ENCODE assay signal across 9 mouse cellular contexts in genomic region chr9:68689351-68689750, GRCm38 (mm10). TPM values are rescaled to one million over a fixed set of nuclear protein-coding genes. Genes with fewer than 3 reads are reported as not detected.
DNase-seq lines count a peak whose midpoint lies in the region; ATAC-seq and TF ChIP-seq lines count a peak whose summit lies in the region.
"Had no signal": no experiment of that assay in that cellular context is flagged by ENCODE, and none has a peak within 500 bp of the region (broad histone marks: within the 10 kb centered on the region; RNA-seq: fewer than 3 reads in every experiment).

No protein-coding gene starts in this region.

- no peaks in the 10 kb centered on the region; the same call in 1 of the 2 replicates for H3K79me2 ChIP-seq in heart, adult 2 months (replicated peaks; ENCODE audit: control insufficient read depth, insufficient read depth, low read length)

- intact Hi-C loops in heart, adult 2 months (cut with DNase I), result no loop called here
- intact Hi-C loops in heart, postnatal 25 days (cut with DNase I), result no loop called here

- no peak overlapping the region for H3K4me3 ChIP-seq in heart, adult 2 months
- H3K4me3 ChIP-seq in midbrain, embryonic 13.5 days (replicated peaks), result no peak overlapping the region
- H3K4me3 ChIP-seq: limb, embryonic 13.5 days had no signal

- no peaks in the 10 kb centered on the region for H3K9me3 ChIP-seq in midbrain, embryonic 13.5 days
- H3K9me3 ChIP-seq: limb, embryonic 13.5 days had no signal

- no peak overlapping the region for H3K9ac ChIP-seq in heart, adult 2 months (ENCODE audit: low read depth, low read length)
- no peak overlapping the region for H3K9ac ChIP-seq in midbrain, embryonic 13.5 days (replicated peaks)
- H3K9ac ChIP-seq: limb, embryonic 13.5 days had no signal

- no peak for DNase-seq in heart, adult 2 months
- DNase-seq in heart, postnatal 25 days (ENCODE audit: low spot score), result no peak
- peak; percentile 26 for DNase-seq in urinary bladder, postnatal 25 days (ENCODE audit: low spot score)
- no peak for DNase-seq in urinary bladder, adult 18-20 months (ENCODE audit: low spot score in 2 of 2)
- peak; percentile 84 for DNase-seq in embryo, embryonic 11 days
- peak; percentile 78 for DNase-seq in kidney, postnatal 14 days

- peak; percentile 62 for ATAC-seq in midbrain, embryonic 13.5 days
- ATAC-seq in inflammation-experienced regulatory T-cells, adult 6 months, result no peak

- H3K36me3 ChIP-seq in heart, adult 2 months (ENCODE audit: control insufficient read depth, insufficient read depth, low read length), result no peaks in the 10 kb centered on the region; the same call in 1 of the 2 replicates
- no peaks in the 10 kb centered on the region for H3K36me3 ChIP-seq in midbrain, embryonic 13.5 days
- H3K36me3 ChIP-seq: limb, embryonic 13.5 days had no signal

- no peak overlapping the region for H3K4me2 ChIP-seq in midbrain, embryonic 13.5 days (replicated peaks)
- H3K4me2 ChIP-seq: limb, embryonic 13.5 days had no signal

- H3K27me3 ChIP-seq in heart, adult 2 months (ENCODE audit: control insufficient read depth, insufficient read depth, low read length), result no peaks in the 10 kb centered on the region
- H3K27me3 ChIP-seq in midbrain, embryonic 13.5 days, result no peaks in the 10 kb centered on the region

- no peak for TF ChIP-seq EP300 in heart, adult 2 months (IDR thresholded peaks at IDR 0.05; ENCODE audit: insufficient read depth, low read depth, low read length)

- H3K27ac ChIP-seq in heart, adult 2 months, result no peak overlapping the region
- no peak overlapping the region for H3K27ac ChIP-seq in midbrain, embryonic 13.5 days
- H3K27ac ChIP-seq: limb, embryonic 13.5 days had no signal

- TF ChIP-seq POLR2A in heart, adult 2 months (IDR thresholded peaks at IDR 0.05; ENCODE audit: insufficient read depth, low read depth, low read length), result no peak

- peaks cover 4% of the 10 kb centered on the region for H3K4me1 ChIP-seq in heart, adult 2 months (ENCODE audit: control insufficient read depth, insufficient read depth, low read length)
- H3K4me1 ChIP-seq in midbrain, embryonic 13.5 days (replicated peaks), result peaks cover 39% of the 10 kb centered on the region
- H3K4me1 ChIP-seq: limb, embryonic 13.5 days had no signal

- peak; percentile 95; the same call in 1 of the 2 replicates for TF ChIP-seq CTCF in heart, adult 2 months (IDR thresholded peaks at IDR 0.05)

- WGBS in heart, adult 2 months, result 34% methylated on average over 4 of the region's 4 CpGs
- 34% methylated on average over 4 of the region's 4 CpGs for WGBS in midbrain, embryonic 13.5 days

RNA-seq across cellular contexts. Expression of gene Rora, which starts 35.8 kb away (rescaled TPM):
- total RNA-seq in heart, adult 2 months (2021), result 10 to 100 TPM; 21.6 to 28.9 TPM
- 6.7 and 13.1 TPM in 2 replicates for polyA plus RNA-seq in heart, adult 2 months (2012; rRNA removed)
- total RNA-seq in heart, postnatal 25 days (2021), result 10 to 100 TPM; 21.2 to 31.2 TPM
- polyA plus RNA-seq in midbrain, embryonic 13.5 days (2015; fragmentation: Nextera tagmentation; extraction: Ambion mirVana), result 21.0 and 29.7 TPM in 2 replicates
- polyA plus RNA-seq in inflammation-experienced regulatory T-cells, adult 6 months (2017; shearing (Covaris generic)), result 10 to 100 TPM; 38.3 to 98.2 (median 52.9) TPM

Comparison
In these comparisons a context has a peak if more than half of its experiments do, and no peak if none do; other contexts are left out.
1. DNase-seq: peak in urinary bladder, postnatal 25 days (single experiment), embryo, embryonic 11 days (single experiment) and kidney, postnatal 14 days (single experiment); none in heart, adult 2 months (0 of 2), heart, postnatal 25 days (single experiment) and urinary bladder, adult 18-20 months (0 of 2).